Mouse (Mus musculus): ENCODE data around the gene Spty2d1.
A peak's percentile ranks its signal among the peaks of the same experiment; 100 is the strongest.

The Spty2d1 gene

DNA sequence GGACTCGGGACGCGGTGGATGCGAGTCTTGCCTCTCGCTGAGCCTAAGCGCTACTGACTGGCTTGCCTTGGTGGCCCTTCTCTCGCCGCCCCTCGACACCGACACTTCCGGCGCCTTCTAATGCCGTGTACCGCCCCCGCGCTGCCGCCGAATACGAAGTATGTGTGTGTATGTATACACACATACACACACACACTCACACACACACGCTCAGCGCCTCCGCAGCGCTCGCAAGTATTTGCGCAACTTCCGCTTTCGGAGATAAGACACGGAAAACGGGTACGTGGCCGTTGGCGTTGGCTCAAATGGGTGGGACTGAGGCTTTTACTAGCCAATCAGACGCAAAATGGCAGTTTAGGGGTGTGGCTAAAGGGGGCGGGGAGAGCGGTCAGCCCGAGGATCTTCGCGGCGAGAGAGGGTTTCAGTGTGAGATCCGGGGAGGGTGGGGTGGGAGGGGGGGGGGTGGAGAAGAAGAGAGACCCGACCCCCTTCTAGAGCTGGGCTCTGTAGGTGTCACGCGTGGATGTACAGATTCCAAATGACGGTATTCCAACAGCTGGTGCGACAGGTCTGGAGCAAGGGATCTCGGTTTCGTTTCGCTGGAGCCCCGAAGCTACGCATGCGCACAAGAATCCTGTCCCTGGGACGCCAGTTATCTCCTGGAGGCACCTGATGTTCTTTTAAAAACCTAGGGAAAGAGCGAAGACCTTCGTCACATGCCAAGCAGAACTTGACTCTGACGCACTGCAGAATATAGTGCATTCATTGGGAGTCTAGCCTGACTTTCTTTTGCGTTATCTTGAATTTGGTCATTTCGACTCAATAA is at the start of gene Spty2d1:
Gene Spty2d1 (minus strand): TSS at position 244 of the 826 bp plus-strand sequence.
- DNase-seq (ENCODE audit: low read depth, low spot score), result peak; percentile 100
- no peaks in the 10 kb centered on the region for H3K27me3 ChIP-seq (ENCODE audit: control insufficient read depth, insufficient read depth, low read length, poor library complexity, severe bottlenecking)
- no peaks in the 10 kb centered on the region for H3K36me3 ChIP-seq (ENCODE audit: control insufficient read depth, insufficient read depth, low read length, poor library complexity, severe bottlenecking)

DNA sequence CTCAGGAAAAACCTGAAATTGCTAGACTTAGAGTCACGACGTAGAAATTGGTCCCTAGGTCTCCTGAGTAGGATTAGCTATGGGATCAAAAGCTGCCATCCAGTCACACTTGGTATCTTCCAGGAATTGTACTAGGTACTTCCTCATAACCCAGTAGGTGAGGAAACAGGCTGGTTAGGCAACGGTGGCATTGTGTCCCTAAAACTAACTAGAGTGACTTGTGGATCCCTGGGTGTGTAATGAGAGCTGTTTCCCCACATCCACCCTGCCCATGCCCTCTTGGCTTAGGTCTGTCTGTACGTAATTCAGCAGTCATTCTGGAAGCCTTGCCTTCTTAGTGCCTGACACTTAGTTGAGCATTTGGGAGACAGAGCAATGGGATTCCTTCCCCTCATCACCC is 48.1 kb upstream of the Spty2d1 start:
- DNase-seq (ENCODE audit: low read depth, low spot score), result no peak
- Histone ChIP-seq H3K27me3 (ENCODE audit: control insufficient read depth, insufficient read depth, low read length, poor library complexity, severe bottlenecking) (no peaks in the 10 kb centered on the region), H3K36me3 (ENCODE audit: control insufficient read depth, insufficient read depth, low read length, poor library complexity, severe bottlenecking) (no peaks in the 10 kb centered on the region)

DNA sequence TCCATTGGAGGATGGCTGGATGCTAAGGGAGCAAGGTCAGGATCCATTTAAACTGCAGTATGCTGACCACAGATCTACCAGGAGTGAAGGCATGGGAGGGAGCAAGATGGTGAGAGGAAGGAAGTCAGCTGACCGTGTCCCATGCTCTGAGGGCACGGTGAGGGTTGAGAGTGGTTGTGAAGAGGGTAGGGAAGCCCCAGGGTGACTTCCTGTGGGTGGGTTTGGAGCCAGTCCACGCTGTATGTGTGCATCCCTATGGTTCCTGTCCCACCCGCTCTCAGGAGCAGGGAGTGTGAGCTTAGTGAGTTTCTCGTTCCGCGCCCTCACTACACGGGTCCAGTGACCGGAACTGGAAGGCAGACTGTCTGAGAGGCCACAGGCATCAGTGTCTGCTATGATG is 47.5 kb upstream of the Spty2d1 start:
- Histone ChIP-seq H3K36me3 (ENCODE audit: control insufficient read depth, insufficient read depth, low read length, poor library complexity, severe bottlenecking) (no peaks in the 10 kb centered on the region), H3K27me3 (ENCODE audit: control insufficient read depth, insufficient read depth, low read length, poor library complexity, severe bottlenecking) (no peaks in the 10 kb centered on the region)
- peak; percentile 26 for DNase-seq (ENCODE audit: low read depth, low spot score)

DNA sequence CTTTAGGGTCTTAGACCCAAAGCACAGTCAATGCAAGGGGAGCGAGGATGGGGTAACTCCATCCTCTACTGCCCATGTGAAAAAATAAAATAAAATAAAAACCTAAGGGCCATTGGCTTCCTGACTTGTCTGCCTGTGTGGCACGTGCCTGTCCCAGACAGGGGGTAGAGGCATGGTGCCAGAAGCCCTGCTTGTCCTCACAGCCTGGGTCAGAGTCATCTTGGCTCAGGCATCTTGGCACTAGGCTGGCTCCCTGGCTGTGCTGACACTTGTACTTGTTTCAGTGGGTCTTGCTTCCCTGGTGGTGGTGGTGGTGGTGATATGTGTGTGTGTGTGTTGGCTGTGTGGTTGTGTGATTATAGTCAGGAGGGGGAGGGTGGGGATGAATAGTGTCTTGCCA is 46.5 kb upstream of the Spty2d1 start:
- DNase-seq (ENCODE audit: low read depth, low spot score), result no peak
- no peaks in the 10 kb centered on the region for H3K27me3 ChIP-seq (ENCODE audit: control insufficient read depth, insufficient read depth, low read length, poor library complexity, severe bottlenecking)
- no peaks in the 10 kb centered on the region for H3K36me3 ChIP-seq (ENCODE audit: control insufficient read depth, insufficient read depth, low read length, poor library complexity, severe bottlenecking)

DNA sequence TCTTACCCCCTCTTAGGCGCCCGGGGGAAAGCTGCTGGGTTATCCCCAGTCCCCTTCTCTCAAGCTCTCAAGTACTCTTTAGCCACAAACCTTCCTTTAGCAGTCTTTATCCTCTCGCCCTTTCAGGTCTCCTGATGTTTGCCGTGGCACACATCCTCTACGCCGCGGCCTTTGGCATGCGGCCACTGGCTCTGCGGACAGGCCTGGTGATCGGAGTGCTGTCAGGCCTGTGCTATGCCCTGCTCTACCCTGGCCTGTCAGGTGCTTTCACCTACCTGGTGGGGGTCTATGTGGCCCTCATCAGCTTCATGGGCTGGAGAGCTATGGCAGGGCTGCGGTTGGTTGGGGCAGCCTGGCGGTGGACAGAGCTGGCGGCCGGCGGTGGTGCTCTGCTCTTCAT is 45.1 kb upstream of the Spty2d1 start:
- Histone ChIP-seq H3K36me3 (ENCODE audit: control insufficient read depth, insufficient read depth, low read length, poor library complexity, severe bottlenecking) (no peaks in the 10 kb centered on the region), H3K27me3 (ENCODE audit: control insufficient read depth, insufficient read depth, low read length, poor library complexity, severe bottlenecking) (no peaks in the 10 kb centered on the region)
- no peak for DNase-seq (ENCODE audit: low read depth, low spot score)

DNA sequence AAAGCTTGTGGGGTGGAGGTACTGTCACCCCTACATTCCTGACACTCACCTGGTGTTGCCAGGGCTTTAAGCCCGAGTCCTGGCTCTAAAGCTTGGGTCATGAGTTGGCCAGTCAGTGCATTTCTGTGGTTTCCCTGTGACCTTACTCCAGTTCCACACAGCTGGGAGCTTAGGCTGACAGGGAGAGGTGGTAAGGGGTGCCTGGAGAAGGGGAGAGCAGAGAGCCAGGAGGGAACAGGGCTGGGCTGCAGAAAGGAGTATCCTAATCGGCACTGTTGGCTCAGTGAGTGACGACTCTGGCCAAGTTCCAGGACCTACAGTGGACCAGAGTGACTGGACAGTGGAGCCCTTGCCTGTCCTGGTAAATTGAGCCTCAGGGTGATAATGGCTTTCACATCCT is 44.1 kb upstream of the Spty2d1 start:
- no peak for DNase-seq (ENCODE audit: low read depth, low spot score)
- Histone ChIP-seq H3K36me3 (ENCODE audit: control insufficient read depth, insufficient read depth, low read length, poor library complexity, severe bottlenecking) (no peaks in the 10 kb centered on the region), H3K27me3 (ENCODE audit: control insufficient read depth, insufficient read depth, low read length, poor library complexity, severe bottlenecking) (no peaks in the 10 kb centered on the region)

DNA sequence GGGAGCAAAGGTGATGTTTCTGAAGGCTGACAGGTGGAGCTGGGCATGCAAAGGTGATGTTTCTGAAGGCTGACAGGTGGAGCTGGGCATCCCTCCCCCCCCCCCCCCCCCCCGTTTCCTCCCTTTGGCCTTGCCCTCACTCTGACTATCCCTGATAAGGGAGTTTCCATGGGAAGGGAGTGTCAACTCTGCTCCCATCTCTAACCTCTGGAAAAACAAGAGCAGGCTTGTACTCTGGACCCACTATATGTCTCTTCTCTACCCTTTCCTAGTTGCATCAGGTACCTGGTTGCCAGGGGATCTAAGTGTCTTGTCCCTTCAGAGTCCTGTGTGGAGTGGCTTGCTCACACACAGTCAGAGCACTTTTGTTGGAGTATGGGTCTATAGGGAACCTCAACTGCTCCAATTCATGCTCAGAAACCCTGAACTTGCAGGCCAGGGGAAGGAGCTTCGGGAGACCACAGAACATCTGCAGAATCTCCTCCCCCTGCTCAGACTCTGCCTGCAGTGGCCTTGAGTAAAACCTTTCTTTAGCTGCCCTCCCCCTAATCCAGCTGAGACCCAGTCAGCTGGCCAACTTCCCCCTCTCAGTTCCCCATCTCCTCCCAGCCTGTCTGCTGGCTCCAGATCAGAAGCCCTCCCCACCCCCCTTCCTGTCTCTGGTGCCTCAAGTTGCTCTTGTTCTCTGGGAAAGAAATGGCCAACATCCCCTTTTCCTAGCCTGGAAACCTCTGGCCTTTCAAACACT is 43.4 kb upstream of the Spty2d1 start:
- DNase-seq (ENCODE audit: low read depth, low spot score), result peak; percentile 72
- no peaks in the 10 kb centered on the region for H3K27me3 ChIP-seq (ENCODE audit: control insufficient read depth, insufficient read depth, low read length, poor library complexity, severe bottlenecking)

DNA sequence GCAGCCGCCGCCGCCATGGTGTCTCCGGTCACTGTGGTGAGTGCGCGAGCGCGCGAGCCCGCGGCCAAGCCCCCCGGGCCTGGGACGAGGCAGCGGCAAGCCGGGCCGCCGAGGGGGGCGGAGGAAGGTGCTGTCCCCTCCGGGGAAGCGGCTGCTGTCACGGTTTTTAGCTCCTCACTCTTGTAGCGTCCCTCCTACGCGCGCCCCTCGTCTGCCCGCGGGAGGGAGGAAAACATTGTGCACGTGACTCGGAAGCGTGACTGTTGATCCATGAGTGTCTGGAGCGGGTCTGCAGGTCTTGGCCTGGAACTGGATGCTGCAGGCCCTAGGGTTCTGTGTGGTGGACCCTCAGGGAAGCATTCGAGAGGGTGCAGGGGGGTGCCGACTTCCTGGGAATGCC is 42.6 kb upstream of the Spty2d1 start:
- H3K36me3 ChIP-seq (ENCODE audit: control insufficient read depth, insufficient read depth, low read length, poor library complexity, severe bottlenecking), result no peaks in the 10 kb centered on the region
- no peaks in the 10 kb centered on the region for H3K27me3 ChIP-seq (ENCODE audit: control insufficient read depth, insufficient read depth, low read length, poor library complexity, severe bottlenecking)
- no peak for DNase-seq (ENCODE audit: low read depth, low spot score)

More for the DNA sequence above, 43.4 kb upstream of the Spty2d1 start:
- H3K36me3 ChIP-seq (ENCODE audit: control insufficient read depth, insufficient read depth, low read length, poor library complexity, severe bottlenecking), result no peaks in the 10 kb centered on the region

DNA sequence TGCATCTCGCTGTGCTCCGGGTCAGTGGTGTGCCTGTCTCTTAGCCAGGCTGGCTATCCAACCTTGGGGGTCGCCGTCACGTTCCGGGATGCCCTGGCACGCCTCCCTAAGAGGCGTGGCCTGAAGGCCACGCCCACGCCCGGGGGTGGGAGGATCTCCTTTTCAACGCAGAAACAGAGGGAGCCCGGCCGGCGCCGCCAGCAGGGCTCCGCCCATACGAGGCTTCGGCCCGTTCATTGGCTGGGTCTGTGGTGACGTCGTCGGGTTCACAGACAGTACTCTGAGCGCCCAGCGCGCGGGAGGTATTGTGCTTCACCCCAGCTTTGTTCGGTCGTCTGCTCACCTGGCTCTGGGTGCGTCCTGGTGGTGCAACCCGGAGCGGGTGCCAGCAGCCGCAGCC is 42.2 kb upstream of the Spty2d1 start, which contains the start of gene Tmem86a:
Gene Tmem86a (plus strand): TSS at position 236 of the 400 bp plus-strand sequence.
- DNase-seq (ENCODE audit: low read depth, low spot score), result peak; percentile 96
- Histone ChIP-seq H3K36me3 (ENCODE audit: control insufficient read depth, insufficient read depth, low read length, poor library complexity, severe bottlenecking) (no peaks in the 10 kb centered on the region), H3K27me3 (ENCODE audit: control insufficient read depth, insufficient read depth, low read length, poor library complexity, severe bottlenecking) (no peaks in the 10 kb centered on the region)

DNA sequence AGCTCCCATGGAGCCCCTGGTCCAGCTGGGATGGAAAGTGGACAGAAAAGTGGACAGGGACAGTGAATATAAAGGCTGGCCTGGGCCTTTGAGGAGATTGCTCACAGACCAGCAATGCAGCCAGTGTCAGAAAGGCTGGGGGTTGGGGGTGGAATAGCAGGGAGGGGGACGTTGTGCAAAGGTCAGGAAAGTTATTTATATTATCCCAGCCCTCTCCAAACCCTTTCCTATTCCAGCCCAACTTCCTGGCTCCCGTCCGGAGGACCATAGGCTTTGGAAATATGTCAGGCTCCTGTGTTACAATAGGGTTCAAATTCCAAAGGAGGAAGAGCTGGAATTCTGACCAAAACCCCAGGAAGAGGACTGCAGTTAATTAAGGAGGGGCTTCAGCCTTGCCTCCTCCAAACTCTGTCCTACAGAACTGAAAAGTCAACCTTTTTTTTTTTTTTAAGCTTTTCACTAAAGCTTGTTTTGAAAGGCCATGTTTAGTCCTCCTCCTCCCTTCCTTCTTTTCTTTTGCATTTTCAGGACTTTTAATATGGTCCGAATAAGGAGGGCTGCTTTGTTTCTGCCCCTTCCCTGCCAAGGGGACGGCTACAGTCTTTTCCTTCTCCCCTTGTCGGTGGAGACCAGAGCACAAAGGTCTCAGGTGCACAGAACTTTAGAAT is 34.7 kb upstream of the Spty2d1 start:
- DNase-seq (ENCODE audit: low read depth, low spot score), result no peak
- H3K27me3 ChIP-seq (ENCODE audit: control insufficient read depth, insufficient read depth, low read length, poor library complexity, severe bottlenecking), result no peaks in the 10 kb centered on the region
- no peaks in the 10 kb centered on the region for H3K36me3 ChIP-seq (ENCODE audit: control insufficient read depth, insufficient read depth, low read length, poor library complexity, severe bottlenecking)

DNA sequence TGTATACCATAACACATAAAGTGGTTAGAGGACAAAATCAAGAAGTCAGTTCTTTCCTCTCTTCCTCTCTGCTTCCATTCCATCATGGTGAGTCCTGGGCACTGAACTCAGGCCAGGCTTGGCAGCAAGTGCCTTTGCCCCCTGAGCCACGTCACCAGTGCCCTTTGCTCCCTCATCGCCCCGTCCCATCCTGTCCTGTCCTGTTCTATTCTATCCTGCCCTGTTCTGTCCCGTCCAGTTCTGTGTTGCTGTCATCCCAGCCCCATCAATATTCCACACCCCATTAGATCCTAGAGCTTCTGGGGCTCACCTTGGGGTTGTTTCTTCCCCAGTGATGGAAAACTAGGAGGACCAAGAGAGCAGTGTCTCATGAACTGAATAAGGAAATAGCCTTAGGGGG is 33.9 kb upstream of the Spty2d1 start:
- Histone ChIP-seq H3K36me3 (ENCODE audit: control insufficient read depth, insufficient read depth, low read length, poor library complexity, severe bottlenecking) (no peaks in the 10 kb centered on the region), H3K27me3 (ENCODE audit: control insufficient read depth, insufficient read depth, low read length, poor library complexity, severe bottlenecking) (no peaks in the 10 kb centered on the region)
- no peak for DNase-seq (ENCODE audit: low read depth, low spot score)

DNA sequence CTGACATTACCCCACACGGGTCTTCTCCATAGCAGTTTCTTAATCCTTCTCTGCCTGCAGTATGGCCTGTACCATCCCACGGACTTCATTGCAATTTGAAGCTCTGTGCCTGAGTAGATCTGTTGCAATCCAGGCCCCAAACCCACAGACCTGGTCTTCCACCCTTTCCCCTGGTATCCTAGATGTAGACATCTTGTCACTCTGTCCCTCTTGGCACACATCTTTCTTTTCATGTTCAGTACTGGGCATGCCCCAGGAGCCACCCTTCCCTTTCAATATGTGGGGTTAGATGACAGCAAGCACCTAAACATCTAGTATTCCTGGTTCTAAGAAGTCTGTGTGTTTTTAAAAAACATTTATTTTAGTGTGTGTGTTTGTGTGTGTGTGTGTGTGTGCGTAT is 33.5 kb upstream of the Spty2d1 start:
- no peaks in the 10 kb centered on the region for H3K36me3 ChIP-seq (ENCODE audit: control insufficient read depth, insufficient read depth, low read length, poor library complexity, severe bottlenecking)
- no peaks in the 10 kb centered on the region for H3K27me3 ChIP-seq (ENCODE audit: control insufficient read depth, insufficient read depth, low read length, poor library complexity, severe bottlenecking)
- no peak for DNase-seq (ENCODE audit: low read depth, low spot score)

DNA sequence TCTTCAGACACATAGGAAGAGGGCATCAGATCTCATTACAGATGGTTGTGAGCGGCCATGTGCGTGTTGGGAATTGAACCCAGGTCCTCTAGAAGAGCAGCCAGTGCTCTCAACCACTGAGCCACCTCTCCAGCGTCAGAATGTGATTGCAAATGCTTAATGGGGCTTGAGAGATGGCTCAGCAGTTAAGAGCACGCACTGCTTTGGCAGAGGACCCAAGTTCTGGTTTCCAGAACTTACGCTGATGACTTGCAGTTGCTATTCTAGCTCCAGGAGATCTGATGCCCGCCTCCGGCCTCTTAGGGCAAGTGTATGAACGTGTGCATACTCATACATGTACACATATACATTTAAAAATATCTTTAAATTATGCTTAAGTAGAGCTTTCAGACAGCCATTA is 27.2 kb upstream of the Spty2d1 start:
- no peak for DNase-seq (ENCODE audit: low read depth, low spot score)
- Histone ChIP-seq H3K27me3 (ENCODE audit: control insufficient read depth, insufficient read depth, low read length, poor library complexity, severe bottlenecking) (no peaks in the 10 kb centered on the region), H3K36me3 (ENCODE audit: control insufficient read depth, insufficient read depth, low read length, poor library complexity, severe bottlenecking) (no peaks in the 10 kb centered on the region)

DNA sequence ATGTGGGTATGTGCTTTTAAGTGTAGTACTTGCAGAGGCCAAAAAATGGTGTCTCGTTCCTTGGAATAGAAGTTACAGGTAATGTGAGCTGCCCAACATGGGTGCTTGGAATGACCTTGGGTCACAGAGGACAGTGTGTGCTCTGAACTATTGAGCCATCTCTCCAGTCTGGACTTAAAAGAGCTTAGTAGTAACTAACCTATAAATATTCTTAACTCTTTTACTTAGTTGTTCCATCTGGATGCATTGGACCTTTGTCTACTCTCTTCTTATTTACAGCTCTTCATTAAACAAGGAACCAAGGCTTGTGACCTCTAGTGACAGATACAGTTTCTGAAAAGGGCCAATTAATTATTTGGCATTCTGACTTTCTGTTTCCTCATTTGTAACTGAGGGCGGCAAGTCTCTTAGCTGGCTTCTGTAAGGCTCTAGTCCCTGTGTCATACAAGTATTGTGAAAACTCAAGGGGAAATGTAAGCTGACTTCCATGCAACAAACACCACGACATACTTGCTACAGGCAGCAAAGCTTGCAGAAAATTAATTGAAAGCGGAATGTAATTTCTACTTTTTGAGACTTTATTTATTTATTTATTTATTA is 26.7 kb upstream of the Spty2d1 start:
- no peaks in the 10 kb centered on the region for H3K36me3 ChIP-seq (ENCODE audit: control insufficient read depth, insufficient read depth, low read length, poor library complexity, severe bottlenecking)
- H3K27me3 ChIP-seq (ENCODE audit: control insufficient read depth, insufficient read depth, low read length, poor library complexity, severe bottlenecking), result no peaks in the 10 kb centered on the region

DNA sequence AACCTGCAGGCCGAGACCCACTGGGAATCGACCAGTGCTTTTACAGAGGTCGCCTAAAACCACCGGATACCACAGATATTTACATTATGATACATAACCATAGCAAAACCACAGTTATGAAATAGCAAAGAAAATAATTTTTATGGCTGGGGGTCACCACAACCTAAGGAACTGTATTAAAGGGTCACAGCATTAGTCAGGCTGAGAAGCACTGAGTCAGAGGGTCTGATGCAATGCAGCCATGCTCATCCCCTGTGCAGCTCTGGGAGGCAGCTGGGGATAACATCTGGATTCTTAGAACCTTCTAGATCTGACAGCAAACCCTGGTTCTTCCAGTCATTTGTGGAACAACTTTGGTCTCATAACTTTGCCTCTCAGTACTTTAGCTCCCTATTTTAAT is 23.2 kb upstream of the Spty2d1 start:
- H3K36me3 ChIP-seq (ENCODE audit: control insufficient read depth, insufficient read depth, low read length, poor library complexity, severe bottlenecking), result no peaks in the 10 kb centered on the region
- H3K27me3 ChIP-seq (ENCODE audit: control insufficient read depth, insufficient read depth, low read length, poor library complexity, severe bottlenecking), result no peaks in the 10 kb centered on the region
- DNase-seq (ENCODE audit: low read depth, low spot score), result no peak

More for the DNA sequence above, 26.7 kb upstream of the Spty2d1 start:
- no peak for DNase-seq (ENCODE audit: low read depth, low spot score)

All from splenic B cell, adult 2 months (primary cell).